Mouse (Mus musculus): ENCODE measurements around the gene Megf6. TPM values are rescaled to one million over a fixed set of nuclear protein-coding genes. Genes with fewer than 3 reads are reported as not detected.

The Megf6 gene
- total RNA-seq (2021): 1 to 10 TPM; 3.9 to 5.5 TPM
- long read RNA-seq, experiment 1, full-length matches to known transcripts: 1 of 5 reads
- long read RNA-seq, experiment 1, partial matches to known transcripts: 3 of 5 reads
- long read RNA-seq, experiment 1, other reads (novel, unspliced or antisense): 1 of 5 reads
- long read RNA-seq, experiment 2, full-length matches to known transcripts: 1 of 2 reads
- long read RNA-seq, experiment 2, partial matches to known transcripts: 1 of 2 reads
- long read RNA-seq, experiment 2, other reads (novel, unspliced or antisense): 0 of 2 reads

DNA sequence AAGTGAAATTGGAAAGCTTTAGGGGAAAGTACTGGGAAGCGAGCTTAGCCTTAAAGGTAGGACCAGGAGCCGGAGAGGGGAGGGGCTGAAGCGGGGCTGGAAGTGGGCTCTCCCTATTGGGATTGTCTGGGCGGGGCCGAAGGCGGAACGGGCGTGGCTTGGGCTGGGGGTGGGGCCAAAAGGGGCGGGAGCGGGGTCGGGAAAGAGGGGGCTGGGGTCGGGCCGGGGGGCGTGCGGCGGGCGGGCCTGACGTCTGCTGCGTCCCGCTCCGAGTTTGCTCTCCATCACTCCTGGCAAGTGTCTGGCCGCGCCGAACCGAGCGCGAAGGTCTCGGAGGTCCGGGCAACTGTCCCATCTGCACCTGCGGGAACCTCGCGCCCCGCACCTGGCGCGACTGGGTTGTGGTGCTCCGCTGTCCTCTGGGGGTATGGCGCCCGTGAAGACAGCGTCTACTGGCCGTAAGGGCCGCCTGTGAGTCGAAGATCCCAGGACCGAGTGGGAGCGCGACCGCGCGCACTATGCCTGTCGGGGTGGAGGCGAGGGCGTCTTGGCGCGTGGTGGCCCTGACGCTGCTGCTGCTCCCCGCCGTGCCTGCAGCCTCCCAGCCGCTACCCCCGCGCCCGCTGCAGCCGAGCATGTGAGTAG lies at the start of gene Megf6:
TSS of gene Megf6 (plus strand) at position 225 of the 645 bp plus-strand sequence.
- Histone ChIP-seq H3K4me3 (peak within 1 kb of the TSS; percentile 53), H3K27ac (no peak within 1 kb of the TSS)
- no peak for TF ChIP-seq CTCF (conservative IDR thresholded peaks at IDR 0.05)
- DNase-seq (ENCODE audit: low spot score in 2 of 2): no peak

GRCm38 (mm10) chr4:154121800-154122199 lies 48.7 kb upstream of the Megf6 start:
- H3K27ac ChIP-seq: no peak overlapping the region
- TF ChIP-seq CTCF (conservative IDR thresholded peaks at IDR 0.05): no peak
- no peak overlapping the region for H3K4me3 ChIP-seq
- DNase-seq (ENCODE audit: low spot score in 2 of 2): no peak

GRCm38 (mm10) chr4:154122374-154122773 lies 48.2 kb upstream of the Megf6 start:
- no peak for DNase-seq (ENCODE audit: low spot score in 2 of 2)
- TF ChIP-seq CTCF (conservative IDR thresholded peaks at IDR 0.05): no peak
- Histone ChIP-seq H3K27ac (no peak overlapping the region), H3K4me3 (no peak overlapping the region)

GRCm38 (mm10) chr4:154123553-154123952 lies 47.0 kb upstream of the Megf6 start:
- H3K4me3 ChIP-seq: no peak overlapping the region
- TF ChIP-seq CTCF (conservative IDR thresholded peaks at IDR 0.05): no peak
- no peak overlapping the region for H3K27ac ChIP-seq
- DNase-seq (ENCODE audit: low spot score in 2 of 2): no peak

GRCm38 (mm10) chr4:154125202-154125601 lies 45.3 kb upstream of the Megf6 start:
- no peak overlapping the region for H3K4me3 ChIP-seq

GRCm38 (mm10) chr4:154127273-154127672 lies 43.3 kb upstream of the Megf6 start:
- no peak overlapping the region for H3K4me3 ChIP-seq
- no peak for DNase-seq (ENCODE audit: low spot score in 2 of 2)
- TF ChIP-seq CTCF (conservative IDR thresholded peaks at IDR 0.05): no peak

More at GRCm38 (mm10) chr4:154125202-154125601, 45.3 kb upstream of the Megf6 start:
- no peak for TF ChIP-seq CTCF (conservative IDR thresholded peaks at IDR 0.05)
- H3K27ac ChIP-seq: no peak overlapping the region
- DNase-seq (ENCODE audit: low spot score in 2 of 2): no peak

DNA sequence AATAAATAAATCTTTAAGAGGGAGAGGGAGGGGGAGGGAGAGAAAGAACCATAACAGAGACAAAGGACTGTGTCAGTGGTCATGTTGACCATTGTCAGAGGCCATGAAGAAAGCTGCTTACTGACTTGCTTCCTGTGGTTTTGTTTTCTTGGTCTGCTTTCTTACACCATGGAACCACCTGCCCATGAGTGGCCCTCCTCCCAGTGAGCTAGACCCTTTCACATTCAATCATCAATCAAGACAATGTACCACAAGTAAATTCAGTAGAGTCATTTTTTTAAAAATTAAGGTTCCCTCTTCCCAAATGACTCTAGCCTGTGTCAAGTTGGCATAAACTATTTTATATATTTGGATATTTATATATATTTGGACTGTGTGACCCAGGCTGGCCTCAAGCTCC lies 40.6 kb upstream of the Megf6 start:
- TF ChIP-seq CTCF (conservative IDR thresholded peaks at IDR 0.05): no peak
- Histone ChIP-seq H3K27ac (no peak overlapping the region), H3K4me3 (no peak overlapping the region)
- no peak for DNase-seq (ENCODE audit: low spot score in 2 of 2)

More at GRCm38 (mm10) chr4:154127273-154127672, 43.3 kb upstream of the Megf6 start:
- no peak overlapping the region for H3K27ac ChIP-seq

- no peak for TF ChIP-seq CTCF (conservative IDR thresholded peaks at IDR 0.05)
- no peak for DNase-seq (ENCODE audit: low spot score in 2 of 2)
- Histone ChIP-seq H3K4me3 (no peak overlapping the region), H3K27ac (no peak overlapping the region)
Measured at GRCm38 (mm10) chr4:154131894-154132293, 38.6 kb upstream of the Megf6 start.

DNA sequence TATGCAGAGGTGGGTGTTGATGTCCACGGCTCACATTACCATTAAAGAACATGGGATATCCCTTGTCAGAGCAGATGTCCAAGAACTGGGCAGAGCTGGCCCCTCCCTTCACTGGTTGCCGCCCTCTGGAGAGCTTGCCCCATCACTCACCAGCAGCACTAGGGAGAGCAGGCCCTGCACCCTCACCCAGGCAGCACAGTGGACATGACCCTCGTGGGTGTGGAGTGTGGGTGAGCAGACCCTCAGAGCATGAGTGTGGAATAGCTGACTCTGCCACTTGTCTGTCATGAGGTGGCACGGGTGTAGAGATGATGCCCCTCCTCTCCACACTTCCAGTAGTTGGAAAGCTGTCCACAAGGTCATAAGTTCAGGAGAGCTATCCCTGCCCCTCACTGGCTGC lies 35.7 kb upstream of the Megf6 start:
- no peak for TF ChIP-seq CTCF (conservative IDR thresholded peaks at IDR 0.05)
- no peak for DNase-seq (ENCODE audit: low spot score in 2 of 2)
- H3K4me3 ChIP-seq: no peak overlapping the region
- no peak overlapping the region for H3K27ac ChIP-seq

GRCm38 (mm10) chr4:154137139-154137538 lies 33.4 kb upstream of the Megf6 start:
- no peak for TF ChIP-seq CTCF (conservative IDR thresholded peaks at IDR 0.05)
- Histone ChIP-seq H3K4me3 (no peak overlapping the region), H3K27ac (no peak overlapping the region)
- DNase-seq (ENCODE audit: low spot score in 2 of 2): no peak

- no peak overlapping the region for H3K27ac ChIP-seq
- DNase-seq (ENCODE audit: low spot score in 2 of 2): no peak
- TF ChIP-seq CTCF (conservative IDR thresholded peaks at IDR 0.05): no peak
- H3K4me3 ChIP-seq: peak overlapping the region; percentile 38
Measured at GRCm38 (mm10) chr4:154139671-154140181, 30.8 kb upstream of the Megf6 start.

GRCm38 (mm10) chr4:154140182-154140212 lies 30.5 kb upstream of the Megf6 start, which contains the start of gene Trp73:
Trp73 (minus strand) TSS chr4:154140208.
- Histone ChIP-seq H3K27ac (no peak within 1 kb of the TSS), H3K4me3 (peak within 1 kb of the TSS; percentile 38)
- no peak for TF ChIP-seq CTCF (conservative IDR thresholded peaks at IDR 0.05)
- DNase-seq (ENCODE audit: low spot score in 2 of 2): no peak

- no peak overlapping the region for H3K27ac ChIP-seq
- no peak for TF ChIP-seq CTCF (conservative IDR thresholded peaks at IDR 0.05)
- no peak for DNase-seq (ENCODE audit: low spot score in 2 of 2)
- peak overlapping the region; percentile 38 for H3K4me3 ChIP-seq
Measured at GRCm38 (mm10) chr4:154140213-154141008, 30.1 kb upstream of the Megf6 start.

Data from layer of hippocampus, adult 2 months (tissue).